Mouse (Mus musculus): ENCODE measurements at regions not wholly inside any gene's neighbourhood (a gene's known extent, or its start where the extent isn't known, plus 50 kb on each side); places are given as distances from the start of the nearest gene placed in this dataset.

- no peak for TF ChIP-seq CTCF (IDR thresholded peaks at IDR 0.05; ENCODE audit: insufficient read depth, low read length)
- no peak for TF ChIP-seq POLR2A (IDR thresholded peaks at IDR 0.05; ENCODE audit: borderline replicate concordance, extremely low read depth, low read depth, low read length)
These were observed 107.4 kb upstream of the Teddm2 start for GRCm38 (mm10) chr1:154007440-154007839.
